29 mouse cellular contexts compared by ENCODE assay signal in genomic region chr13:33823421-33823820, GRCm38 (mm10). TPM values are rescaled to one million over a fixed set of nuclear protein-coding genes. Genes with fewer than 3 reads are reported as not detected.
"Had no signal": no experiment of that assay in that cellular context is flagged by ENCODE, and none has a peak within 500 bp of the region (broad histone marks: within the 10 kb centered on the region; RNA-seq: fewer than 3 reads in every experiment).

No protein-coding gene starts in this region.

- H3K4me3 ChIP-seq: layer of hippocampus, adult 2 months; limb, embryonic 12.5 days; limb, embryonic 15.5 days; midbrain, embryonic 12.5 days; midbrain, embryonic 15.5 days; neural tube, embryonic 13.5 days had no signal

- ATAC-seq: liver, postnatal 0 days; lung, postnatal 0 days; midbrain, embryonic 15.5 days had no signal

- H3K27ac ChIP-seq: kidney, postnatal 0 days; layer of hippocampus, adult 2 months; limb, embryonic 12.5 days; limb, embryonic 15.5 days; liver, embryonic 14.5 days; macrophage; midbrain, embryonic 12.5 days; midbrain, embryonic 15.5 days; neural tube, embryonic 13.5 days had no signal

- H3K9me3 ChIP-seq: limb, embryonic 15.5 days; midbrain, embryonic 15.5 days; neural tube, embryonic 13.5 days had no signal

- H3K4me2 ChIP-seq: limb, embryonic 12.5 days; limb, embryonic 15.5 days; liver, embryonic 11.5 days; lung, embryonic 14.5 days; midbrain, embryonic 12.5 days; midbrain, embryonic 15.5 days; neural tube, embryonic 13.5 days had no signal

- H3K27me3 ChIP-seq: limb, embryonic 12.5 days; limb, embryonic 15.5 days; midbrain, embryonic 12.5 days; midbrain, embryonic 15.5 days; neural tube, embryonic 13.5 days had no signal

- H3K9ac ChIP-seq: limb, embryonic 12.5 days; limb, embryonic 15.5 days; liver, embryonic 14.5 days; liver, postnatal 0 days; lung, embryonic 14.5 days; midbrain, embryonic 12.5 days; midbrain, embryonic 15.5 days; neural tube, embryonic 13.5 days had no signal

- H3K4me1 ChIP-seq: limb, embryonic 12.5 days; limb, embryonic 15.5 days; midbrain, embryonic 12.5 days; midbrain, embryonic 15.5 days; neural tube, embryonic 13.5 days had no signal

- DNase-seq: kidney, adult 8-10 months; left cerebral cortex, postnatal 4 days; liver, postnatal 0 days; lung, embryonic 14.5 days; retina, postnatal 1 day; thymus, adult 18-20 months; thymus, postnatal 36 days had no signal

- H3K36me3 ChIP-seq: limb, embryonic 12.5 days; limb, embryonic 15.5 days; midbrain, embryonic 12.5 days; midbrain, embryonic 15.5 days; neural tube, embryonic 13.5 days had no signal

RNA-seq across cellular contexts. Expression of gene Serpinb6e, which starts 19.8 kb away (rescaled TPM):
- total RNA-seq: layer of hippocampus, adult 2 months; layer of hippocampus, postnatal 10 days; left cerebral cortex, adult 8-10 months; left cerebral cortex, postnatal 14 days; left cerebral cortex, postnatal 4 days; megakaryocyte, adult 5-6 weeks; neutrophil, adult 5-6 weeks had no signal
- polyA plus RNA-seq: kidney, postnatal 0 days; large intestine, adult 2 months; limb, embryonic 12.5 days; limb, embryonic 15.5 days; liver, embryonic 11.5 days; liver, embryonic 14.5 days; liver, postnatal 0 days; lung, embryonic 14.5 days; lung, postnatal 0 days; macrophage; midbrain, embryonic 12.5 days; midbrain, embryonic 15.5 days; neural tube, embryonic 13.5 days; small intestine, adult 2 months; spleen, adult 2 months; stomach, embryonic 16.5 days; testis, adult 2 months; urinary bladder, adult 2 months had no signal
